Mouse (Mus musculus) heart, embryonic 12.5 days (tissue): Measurements from ENCODE around the gene 2210016F16Rik. TPM values are rescaled to one million over a fixed set of nuclear protein-coding genes. Genes with fewer than 3 reads are reported as not detected.

Source experiments
- ATAC-seq: fragments of 200-750 bp; cut with Nextera tagmentation; 2 replicates; pipeline ENCODE4 v1.8.0; 2017; ENCODE audit warnings: moderate TSS enrichment, moderate library complexity; ENCODE audit not compliant: insufficient number of reproducible peaks, low FRiP score
- H3K27ac ChIP-seq: fragments of 300-500 bp; sonication (generic); 2 replicates; pipeline ENCODE4 v1.5.1; 2016; ENCODE audit warnings: mild to moderate bottlenecking, moderate library complexity; ENCODE audit not compliant: poor library complexity, severe bottlenecking
- H3K27me3 ChIP-seq: fragments of 300-500 bp; sonication (generic); replicated peaks from 2 replicates; pipeline ENCODE4 v1.6.1; 2016; ENCODE audit warnings: mild to moderate bottlenecking, moderate library complexity
- H3K36me3 ChIP-seq: fragments of 300-500 bp; sonication (generic); 2 replicates; pipeline ENCODE4 v1.6.1; 2016; ENCODE audit warnings: mild to moderate bottlenecking, moderate library complexity
- H3K4me1 ChIP-seq: fragments of 300-500 bp; sonication (generic); replicated peaks from 2 replicates; pipeline ENCODE4 v1.6.1; 2016; ENCODE audit warnings: mild to moderate bottlenecking
- H3K4me2 ChIP-seq: fragments of 300-500 bp; sonication (generic); 2 replicates; pipeline ENCODE4 v1.6.1; 2016; ENCODE audit warnings: mild to moderate bottlenecking, moderate library complexity
- H3K4me3 ChIP-seq: fragments of 300-500 bp; sonication (generic); 2 replicates; pipeline ENCODE4 v1.5.1; 2016; ENCODE audit warnings: mild to moderate bottlenecking
- H3K9ac ChIP-seq: fragments of 300-500 bp; sonication (generic); 2 replicates; pipeline ENCODE4 v1.6.1; 2016; ENCODE audit warnings: mild to moderate bottlenecking, moderate library complexity
- H3K9me3 ChIP-seq: fragments of 300-500 bp; sonication (generic); replicated peaks from 2 replicates; pipeline ENCODE4 v1.6.1; 2016; ENCODE audit warnings: mild to moderate bottlenecking, moderate library complexity
- WGBS: fragments of 180-500 bp; shearing (Covaris S2); methylation state at CpG from one replicate; pipeline ENCODE4 v1.1.7; 2016; 5-methylcytosine and 5-hydroxymethylcytosine counted together
- microRNA counts: library from miRNA; unstranded; fragments of <30 nt; microRNA quantifications from one replicate; lab custom pipeline; 2017
- microRNA-seq: library from miRNA; unstranded; fragments of <30 nt; microRNA quantifications from one replicate; pipeline ENCODE4, GENCODE M21; 2017
- polyA plus RNA-seq: library from polyadenylated mRNA; unstranded; fragments of >200 nt; fragmentation: Nextera tagmentation; extraction: Ambion mirVana; gene quantifications from 2 replicates; pipeline ENCODE4 v1.2.1, GENCODE M21; 2016

2210016F16Rik gene
- polyA plus RNA-seq, 1 experiment from 2014 or later: 30.5 TPM

DNA sequence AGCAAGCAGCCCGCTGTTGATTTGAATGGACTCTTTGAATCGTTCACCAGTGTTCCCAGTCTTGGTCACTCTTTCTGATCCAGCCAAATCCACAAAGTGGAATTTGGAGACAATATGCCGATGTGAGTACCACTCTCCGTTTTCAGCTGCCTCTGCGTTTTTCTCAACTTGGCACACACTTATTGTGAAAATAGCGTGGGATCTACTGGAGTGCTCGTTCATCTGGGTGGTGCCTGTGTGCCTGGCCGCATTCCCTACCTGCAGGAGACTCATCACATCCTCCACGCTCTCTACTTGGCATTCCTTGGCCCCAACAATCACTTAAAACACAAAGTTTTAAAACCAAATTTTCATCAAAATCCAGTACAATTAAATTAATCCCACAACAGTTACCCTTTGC, 40.5 kb downstream of the 2210016F16Rik start:
- Histone ChIP-seq H3K9me3 (0 out of 2 replicates have a peak, but pooled peaks cover 2% of the 10 kb centered on the region), H3K9ac (no peak overlapping the region), H3K27me3 (no peaks in the 10 kb centered on the region), H3K4me3 (no peak overlapping the region), H3K4me1 (no peaks in the 10 kb centered on the region), H3K27ac (no peak overlapping the region), H3K4me2 (no peak overlapping the region), H3K36me3 (no peaks in the 10 kb centered on the region)
- ATAC-seq: no peak
- WGBS: 85% methylated on average over 9 of the region's 9 CpGs

DNA sequence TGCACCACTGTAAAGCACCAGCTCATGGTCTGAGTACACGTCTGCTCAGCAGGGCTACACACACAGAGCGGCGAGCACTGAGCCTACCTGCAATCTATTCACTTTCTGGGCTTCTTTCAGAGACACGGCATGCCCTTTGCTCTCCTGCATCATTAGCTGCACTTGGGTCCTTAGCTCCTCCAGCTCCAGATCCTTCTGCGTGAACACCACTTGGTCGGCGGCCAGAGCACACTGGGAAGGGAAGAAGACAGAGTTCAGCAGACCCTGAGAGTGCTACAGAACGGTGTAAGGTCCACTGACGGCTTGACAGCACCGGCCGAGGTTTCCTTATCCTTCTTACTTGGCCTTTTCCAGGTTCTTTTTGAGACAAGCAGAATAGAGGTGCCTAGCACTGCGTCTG, 47.6 kb downstream of the 2210016F16Rik start:
- 70% methylated on average over 12 of the region's 12 CpGs for WGBS
- Histone ChIP-seq H3K27me3 (no peaks in the 10 kb centered on the region), H3K4me2 (no peak overlapping the region), H3K27ac (no peak overlapping the region), H3K36me3 (no peaks in the 10 kb centered on the region), H3K9me3 (peaks cover 5% of the 10 kb centered on the region; the same call in 1 of the 2 replicates), H3K9ac (no peak overlapping the region), H3K4me3 (no peak overlapping the region), H3K4me1 (no peaks in the 10 kb centered on the region)
- ATAC-seq: no peak

DNA sequence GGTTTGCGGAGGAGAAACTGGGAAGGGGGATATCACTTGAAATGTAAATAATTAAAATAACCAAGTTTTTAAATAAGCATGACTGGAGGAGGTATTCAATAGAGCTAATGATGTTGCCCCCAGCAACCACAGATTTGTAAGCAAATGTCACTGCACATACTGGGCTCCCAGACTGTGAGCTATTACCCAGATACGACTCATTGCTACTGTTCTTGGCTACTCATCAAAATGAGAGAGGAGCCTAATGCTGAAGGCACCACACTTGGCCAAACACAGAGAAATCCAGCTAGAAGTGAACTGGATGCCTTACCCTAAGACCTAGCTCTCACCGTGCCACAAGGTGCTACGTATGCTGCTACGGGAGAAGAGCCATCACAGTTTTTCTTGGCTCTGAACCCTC, 50.9 kb downstream of the 2210016F16Rik start:
- WGBS: 94% methylated on average over 5 of the region's 5 CpGs
- Histone ChIP-seq H3K36me3 (no peaks in the 10 kb centered on the region), H3K9me3 (peaks cover 5% of the 10 kb centered on the region; the same call in 1 of the 2 replicates), H3K4me2 (no peak overlapping the region), H3K27ac (no peak overlapping the region), H3K9ac (no peak overlapping the region), H3K4me1 (no peaks in the 10 kb centered on the region), H3K4me3 (no peak overlapping the region), H3K27me3 (no peaks in the 10 kb centered on the region)
- ATAC-seq: no peak

MicroRNAs within 50 kb of the gene (microRNA counts, 519-probe panel; counts per million panel counts)
- 3,790 counts per million, percentile 27 among the panel's probes with 10 or more counts for microRNA mmu-miR-7a (lab: Ali Mortazavi, UCI)

Small RNA genes lying within 50 kb of the gene (microRNA-seq; reads per million reads assigned to microRNA genes)
- gene Mir7-1: 45.3 reads per million, percentile 41 among the genes with 10 or more reads in this experiment

Other genes starting within 250 kb of the 2210016F16Rik start
- 25.4 and 28.9 TPM in 2 replicates for gene Idnk, start 227.6 kb downstream of the 2210016F16Rik start, polyA plus RNA-seq
- gene Ubqln1, start 169.6 kb downstream of the 2210016F16Rik start, polyA plus RNA-seq: 104 and 108 TPM in 2 replicates
- 24.7 and 25.4 TPM in 2 replicates for gene Gkap1, start 109.5 kb downstream of the 2210016F16Rik start, polyA plus RNA-seq
- 0.40 and 0.41 TPM in 2 replicates for gene Kif27, start 26.1 kb downstream of the 2210016F16Rik start, polyA plus RNA-seq
- 20.7 and 23.1 TPM in 2 replicates for gene Rmi1, start 17.0 kb upstream of the 2210016F16Rik start, polyA plus RNA-seq
- gene Hnrnpk, start 18.1 kb upstream of the 2210016F16Rik start, polyA plus RNA-seq: 1,144 and 1,169 TPM in 2 replicates
- not detected in 2 replicates for gene Slc28a3, start 225.7 kb upstream of the 2210016F16Rik start, polyA plus RNA-seq